Mouse (Mus musculus): ENCODE results near the gene Bcas2. TPM values are rescaled to one million over a fixed set of nuclear protein-coding genes. Genes with fewer than 3 reads are reported as not detected.
"Not testable (repeated sequence)": the region's sequence is repeated elsewhere in the genome, so short reads cannot be mapped to it uniquely, and the experiment has no call there.

The Bcas2 gene
- polyA plus RNA-seq, 1 experiment from 2014 or later: 196 TPM

- DNase-seq (ENCODE audit: low spot score) (no peak), ATAC-seq (no peak)
- no peaks in the 10 kb centered on the region; the same call in 1 of the 2 replicates for H3K4me1 ChIP-seq (ENCODE audit: control insufficient read depth, insufficient read depth, low read length)
- WGBS: 93% methylated on average over 10 of the region's 10 CpGs
- no peaks in the 10 kb centered on the region for H3K36me3 ChIP-seq (ENCODE audit: control insufficient read depth, insufficient read depth, low read length)
- no peaks in the 10 kb centered on the region for H3K27me3 ChIP-seq (replicated peaks; ENCODE audit: control insufficient read depth, insufficient read depth, low read length)
- no peak overlapping the region for H3K27ac ChIP-seq (ENCODE audit: low read depth, low read length)
- H3K9ac ChIP-seq (ENCODE audit: low read length): no peak overlapping the region
- H3K4me2 ChIP-seq (ENCODE audit: low read length): no peak overlapping the region
- no peak overlapping the region for H3K4me3 ChIP-seq (ENCODE audit: low read depth, low read length)
- no peaks in the 10 kb centered on the region for H3K9me3 ChIP-seq (replicated peaks; ENCODE audit: control insufficient read depth, low read length)
Measured at GRCm38 (mm10) chr3:103133098-103133497, 38.4 kb upstream of the Bcas2 start.

GRCm38 (mm10) chr3:103136414-103137077 lies 34.9 kb upstream of the Bcas2 start:
- no peak for ATAC-seq
- 89% methylated on average over 4 of the region's 4 CpGs for whole genome bisulfite sequencing
- Histone ChIP-seq H3K4me1 (ENCODE audit: control insufficient read depth, insufficient read depth, low read length) (no peaks in the 10 kb centered on the region), H3K9ac (ENCODE audit: low read length) (no peak overlapping the region), H3K36me3 (ENCODE audit: control insufficient read depth, insufficient read depth, low read length) (no peaks in the 10 kb centered on the region), H3K4me3 (ENCODE audit: low read depth, low read length) (no peak overlapping the region), H3K27ac (ENCODE audit: low read depth, low read length) (no peak overlapping the region), H3K27me3 (replicated peaks; ENCODE audit: control insufficient read depth, insufficient read depth, low read length) (no peaks in the 10 kb centered on the region), H3K9me3 (replicated peaks; ENCODE audit: control insufficient read depth, low read length) (no peaks in the 10 kb centered on the region), H3K4me2 (ENCODE audit: low read length) (no peak overlapping the region)
- DNase-seq (ENCODE audit: low spot score): no peak

DNA sequence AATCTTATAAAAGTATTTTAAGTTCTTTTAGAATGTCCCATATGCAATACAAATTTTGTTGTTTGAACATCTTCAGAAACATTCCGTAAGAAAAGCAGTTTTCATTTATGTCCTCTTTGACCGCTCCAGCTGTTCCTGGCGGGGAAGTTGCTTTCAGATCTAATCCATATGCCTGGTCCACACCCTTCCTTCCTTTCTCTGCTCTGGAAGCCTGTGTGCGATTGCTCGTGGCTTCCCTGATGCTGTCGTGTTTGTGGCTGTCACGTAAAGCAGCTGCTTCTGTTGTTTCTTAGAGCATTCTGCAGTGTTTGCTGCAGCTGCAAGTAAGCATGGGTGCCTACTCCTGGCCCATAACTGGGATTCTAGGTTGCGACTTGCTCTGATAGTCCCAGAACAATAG lies 32.4 kb upstream of the Bcas2 start:
- Histone ChIP-seq H3K27ac (ENCODE audit: low read depth, low read length) (no peak overlapping the region), H3K4me1 (ENCODE audit: control insufficient read depth, insufficient read depth, low read length) (no peaks in the 10 kb centered on the region), H3K27me3 (replicated peaks; ENCODE audit: control insufficient read depth, insufficient read depth, low read length) (no peaks in the 10 kb centered on the region), H3K4me2 (ENCODE audit: low read length) (no peak overlapping the region), H3K4me3 (ENCODE audit: low read depth, low read length) (no peak overlapping the region), H3K9ac (ENCODE audit: low read length) (no peak overlapping the region), H3K36me3 (ENCODE audit: control insufficient read depth, insufficient read depth, low read length) (no peaks in the 10 kb centered on the region), H3K9me3 (replicated peaks; ENCODE audit: control insufficient read depth, low read length) (no peaks in the 10 kb centered on the region)
- DNase-seq (ENCODE audit: low spot score) (no peak), ATAC-seq (no peak)
- 80% methylated on average over 8 of the region's 8 CpGs for WGBS

DNA sequence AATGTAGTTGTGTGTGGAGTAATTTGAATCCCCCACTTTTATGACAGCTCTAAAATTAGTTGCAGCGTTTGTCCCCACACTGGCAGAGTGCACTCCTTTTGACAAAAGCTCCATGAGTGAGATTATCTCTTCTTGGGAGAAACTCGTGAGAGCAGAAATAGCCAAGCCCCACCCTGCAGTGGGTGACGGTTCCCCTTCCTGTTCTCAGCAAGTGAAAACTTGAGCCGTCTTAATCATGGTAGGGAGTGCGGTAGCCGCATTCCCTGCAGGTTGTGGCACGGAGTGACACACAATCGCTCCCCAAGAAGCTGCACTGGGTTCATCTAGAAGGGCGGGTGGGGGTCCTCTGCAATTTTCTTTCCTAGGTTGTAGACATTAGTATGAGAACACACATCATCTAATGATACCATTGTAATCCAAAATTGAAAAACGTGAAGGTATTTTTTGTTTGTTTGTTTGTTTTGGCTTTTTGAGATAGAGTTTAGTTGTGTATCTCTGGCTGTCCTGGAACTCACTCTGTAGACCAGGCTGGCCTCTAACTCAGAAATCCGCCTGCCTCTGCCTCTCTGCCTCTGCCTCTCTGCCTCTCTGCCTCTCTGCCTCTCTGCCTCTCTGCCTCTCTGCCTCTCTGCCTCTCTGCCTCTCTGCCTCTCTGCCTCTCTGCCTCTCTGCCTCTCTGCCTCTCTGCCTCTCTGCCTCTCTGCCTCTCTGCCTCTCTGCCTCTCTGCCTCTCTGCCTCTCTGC lies 31.2 kb upstream of the Bcas2 start:
- H3K9me3 ChIP-seq (replicated peaks; ENCODE audit: control insufficient read depth, low read length); ATAC-seq; H3K36me3 ChIP-seq (ENCODE audit: control insufficient read depth, insufficient read depth, low read length); H3K4me2 ChIP-seq (ENCODE audit: low read length); H3K4me1 ChIP-seq (ENCODE audit: control insufficient read depth, insufficient read depth, low read length); H3K27ac ChIP-seq (ENCODE audit: low read depth, low read length); H3K27me3 ChIP-seq (replicated peaks; ENCODE audit: control insufficient read depth, insufficient read depth, low read length); H3K4me3 ChIP-seq (ENCODE audit: low read depth, low read length); H3K9ac ChIP-seq (ENCODE audit: low read length); DNase-seq (ENCODE audit: low spot score): not testable (repeated sequence)
- WGBS: 76% methylated on average over 11 of the region's 11 CpGs

DNA sequence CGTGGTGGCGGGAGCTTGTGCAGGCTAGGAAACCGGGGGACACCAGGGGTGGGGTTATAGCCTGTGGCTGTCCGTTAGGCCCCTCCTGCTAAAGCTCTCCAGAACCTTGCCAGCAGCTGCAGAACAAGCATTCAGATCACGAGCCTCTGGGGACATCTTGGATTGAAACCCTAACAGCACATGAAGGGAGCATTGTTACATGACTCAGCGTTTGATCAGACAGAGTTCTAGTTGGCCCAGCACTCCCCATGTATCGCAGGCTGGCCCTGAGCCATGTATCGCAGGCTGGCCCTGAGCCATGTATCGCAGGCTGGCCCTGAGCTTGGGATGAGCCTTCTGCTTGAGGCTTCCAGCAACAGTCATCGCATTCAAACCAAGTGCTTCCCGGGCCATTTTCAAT lies 30.2 kb upstream of the Bcas2 start:
- DNase-seq (ENCODE audit: low spot score): peak; percentile 19

DNA sequence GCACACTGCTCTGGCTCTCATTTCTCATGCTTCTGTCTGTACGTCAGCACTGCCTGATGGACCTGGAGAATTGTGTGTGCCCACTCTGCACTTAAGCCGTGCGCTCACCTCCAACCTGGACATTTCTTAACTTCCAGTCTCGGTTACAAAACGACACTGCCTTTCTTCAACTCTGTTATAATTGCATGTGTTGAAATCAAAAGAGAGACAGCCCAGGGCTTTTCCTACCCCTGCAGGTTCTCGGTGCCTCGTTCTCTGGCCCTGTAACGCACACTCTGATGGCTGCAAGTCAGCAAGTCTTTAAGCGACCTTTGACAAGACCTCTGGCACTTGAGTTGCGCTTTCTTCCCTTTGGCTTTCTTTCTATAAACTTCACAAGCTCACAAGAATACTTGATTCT lies 29.1 kb upstream of the Bcas2 start:
- Histone ChIP-seq H3K27ac (ENCODE audit: low read depth, low read length) (no peak overlapping the region), H3K4me1 (ENCODE audit: control insufficient read depth, insufficient read depth, low read length) (no peaks in the 10 kb centered on the region)

More for the DNA sequence above, 30.2 kb upstream of the Bcas2 start:
- Histone ChIP-seq H3K4me2 (ENCODE audit: low read length) (no peak overlapping the region), H3K4me1 (ENCODE audit: control insufficient read depth, insufficient read depth, low read length) (no peaks in the 10 kb centered on the region), H3K4me3 (ENCODE audit: low read depth, low read length) (no peak overlapping the region), H3K36me3 (ENCODE audit: control insufficient read depth, insufficient read depth, low read length) (no peaks in the 10 kb centered on the region), H3K9me3 (replicated peaks; ENCODE audit: control insufficient read depth, low read length) (no peaks in the 10 kb centered on the region), H3K27me3 (replicated peaks; ENCODE audit: control insufficient read depth, insufficient read depth, low read length) (no peaks in the 10 kb centered on the region), H3K27ac (ENCODE audit: low read depth, low read length) (no peak overlapping the region), H3K9ac (ENCODE audit: low read length) (no peak overlapping the region)
- no peak for ATAC-seq
- WGBS: 78% methylated on average over 11 of the region's 11 CpGs

GRCm38 (mm10) chr3:103145336-103145735 lies 26.1 kb upstream of the Bcas2 start:
- Histone ChIP-seq H3K9me3 (replicated peaks; ENCODE audit: control insufficient read depth, low read length) (no peaks in the 10 kb centered on the region), H3K9ac (ENCODE audit: low read length) (no peak overlapping the region), H3K4me1 (ENCODE audit: control insufficient read depth, insufficient read depth, low read length) (no peaks in the 10 kb centered on the region), H3K36me3 (ENCODE audit: control insufficient read depth, insufficient read depth, low read length) (no peaks in the 10 kb centered on the region), H3K27me3 (replicated peaks; ENCODE audit: control insufficient read depth, insufficient read depth, low read length) (no peaks in the 10 kb centered on the region), H3K4me3 (ENCODE audit: low read depth, low read length) (no peak overlapping the region), H3K4me2 (ENCODE audit: low read length) (no peak overlapping the region), H3K27ac (ENCODE audit: low read depth, low read length) (no peak overlapping the region)
- no peak for DNase-seq (ENCODE audit: low spot score)
- 74% methylated on average over 2 of the region's 2 CpGs for WGBS
- ATAC-seq: no peak

More for the DNA sequence above, 29.1 kb upstream of the Bcas2 start:
- no peaks in the 10 kb centered on the region for H3K9me3 ChIP-seq (replicated peaks; ENCODE audit: control insufficient read depth, low read length)
- no peak overlapping the region for H3K4me3 ChIP-seq (ENCODE audit: low read depth, low read length)
- no peak overlapping the region for H3K4me2 ChIP-seq (ENCODE audit: low read length)
- no peak overlapping the region for H3K9ac ChIP-seq (ENCODE audit: low read length)
- WGBS: 87% methylated on average over 10 of the region's 10 CpGs
- no peaks in the 10 kb centered on the region for H3K27me3 ChIP-seq (replicated peaks; ENCODE audit: control insufficient read depth, insufficient read depth, low read length)
- DNase-seq (ENCODE audit: low spot score) (no peak), ATAC-seq (no peak)
- H3K36me3 ChIP-seq (ENCODE audit: control insufficient read depth, insufficient read depth, low read length): no peaks in the 10 kb centered on the region

GRCm38 (mm10) chr3:103145791-103146190 lies 25.7 kb upstream of the Bcas2 start:
- Histone ChIP-seq H3K4me3 (ENCODE audit: low read depth, low read length) (no peak overlapping the region), H3K27me3 (replicated peaks; ENCODE audit: control insufficient read depth, insufficient read depth, low read length) (no peaks in the 10 kb centered on the region), H3K9me3 (replicated peaks; ENCODE audit: control insufficient read depth, low read length) (no peaks in the 10 kb centered on the region), H3K36me3 (ENCODE audit: control insufficient read depth, insufficient read depth, low read length) (no peaks in the 10 kb centered on the region), H3K9ac (ENCODE audit: low read length) (no peak overlapping the region), H3K4me2 (ENCODE audit: low read length) (no peak overlapping the region), H3K4me1 (ENCODE audit: control insufficient read depth, insufficient read depth, low read length) (no peaks in the 10 kb centered on the region), H3K27ac (ENCODE audit: low read depth, low read length) (no peak overlapping the region)
- ATAC-seq (no peak), DNase-seq (ENCODE audit: low spot score) (no peak)
- 71% methylated on average over 4 of the region's 4 CpGs for whole genome bisulfite sequencing

All from forebrain, embryonic 14.5 days (tissue).